Mouse (Mus musculus) urinary bladder, adult 2 months (tissue): ENCODE results near the gene Zfp213. TPM values are rescaled to one million over a fixed set of nuclear protein-coding genes. Genes with fewer than 3 reads are reported as not detected.

Experiments
- polyA plus RNA-seq: library from polyadenylated mRNA; depleted of rRNA; stranded (reverse); fragments of >200 nt; gene quantifications from 2 replicates; pipeline ENCODE4 v1.2.3, GENCODE M21; 2012; rRNA removed

Zfp213 gene
- polyA plus RNA-seq, 1 experiment, result 7.8 TPM

Other genes with a start within 250 kb of the Zfp213 start
- not detected in 2 replicates for gene Vmn2r115, start 220.5 kb downstream of the Zfp213 start, polyA plus RNA-seq
- not detected in 2 replicates for gene Vmn2r116, start 179.6 kb downstream of the Zfp213 start, polyA plus RNA-seq
- gene Vmn2r117, start 84.5 kb downstream of the Zfp213 start, polyA plus RNA-seq, result not detected in 2 replicates
- 9.2 and 11.9 TPM in 2 replicates for gene Zfp13, start 35.2 kb upstream of the Zfp213 start, polyA plus RNA-seq
- 0.04 TPM in 2 replicates for gene Zscan10, start 36.6 kb upstream of the Zfp213 start, polyA plus RNA-seq
- 0.22 and 0.29 TPM in 2 replicates for gene Mmp25, start 81.0 kb upstream of the Zfp213 start, polyA plus RNA-seq
- gene Bicdl2, start 96.3 kb upstream of the Zfp213 start, polyA plus RNA-seq, result 9.2 and 11.7 TPM in 2 replicates
- 136 and 183 TPM in 2 replicates for gene Hcfc1r1, start 109.4 kb upstream of the Zfp213 start, polyA plus RNA-seq
- 13.2 and 16.9 TPM in 2 replicates for gene Thoc6, start 109.6 kb upstream of the Zfp213 start, polyA plus RNA-seq
- 17.4 and 26.7 TPM in 2 replicates for gene Tnfrsf12a, start 113.2 kb upstream of the Zfp213 start, polyA plus RNA-seq
- gene Cldn6, start 115.0 kb upstream of the Zfp213 start, polyA plus RNA-seq, result 0.04 TPM in 1 of 2 replicates, not detected in the other
- not detected in 2 replicates for gene Cldn9, start 119.8 kb upstream of the Zfp213 start, polyA plus RNA-seq
- 0.10 and 0.23 TPM in 2 replicates for gene 1520401A03Rik, start 158.5 kb upstream of the Zfp213 start, polyA plus RNA-seq
- 10.4 and 15.3 TPM in 2 replicates for gene Pkmyt1, start 162.1 kb upstream of the Zfp213 start, polyA plus RNA-seq
- 12.8 and 13.0 TPM in 2 replicates for gene Paqr4, start 176.6 kb upstream of the Zfp213 start, polyA plus RNA-seq
- 0.04 and 0.11 TPM in 2 replicates for gene Kremen2, start 181.6 kb upstream of the Zfp213 start, polyA plus RNA-seq
- 35.0 and 39.3 TPM in 2 replicates for gene Flywch1, start 207.4 kb upstream of the Zfp213 start, polyA plus RNA-seq
- 9.0 and 13.2 TPM in 2 replicates for gene Flywch2, start 221.8 kb upstream of the Zfp213 start, polyA plus RNA-seq
- 540 TPM in 2 replicates for gene Srrm2, start 226.3 kb upstream of the Zfp213 start, polyA plus RNA-seq